ENCODE assay signal across 20 mouse cellular contexts in genomic region chr15:83382467-83382866, GRCm38 (mm10).
"Had no signal": no experiment of that assay in that cellular context is flagged by ENCODE, and none has a peak within 500 bp of the region (broad histone marks: within the 10 kb centered on the region; RNA-seq: fewer than 3 reads in every experiment).

No protein-coding gene starts in this region.

- H3K4me1 ChIP-seq: lung, embryonic 15.5 days; neural tube, embryonic 12.5 days; neural tube, embryonic 15.5 days; stomach, embryonic 15.5 days had no signal

- H3K4me3 ChIP-seq: lung, embryonic 15.5 days; neural tube, embryonic 12.5 days; neural tube, embryonic 15.5 days; stomach, embryonic 15.5 days had no signal

- H3K27me3 ChIP-seq: lung, embryonic 15.5 days; neural tube, embryonic 12.5 days; neural tube, embryonic 15.5 days; stomach, embryonic 15.5 days had no signal

- DNase-seq: kidney, adult 11 months; kidney, adult 9 months; kidney, postnatal 14 days; kidney, postnatal 4 days; layer of hippocampus, adult 9-11 months; liver, postnatal 0 days; lung, postnatal 10 days; lung, postnatal 4 days; midbrain, embryonic 14.5 days; right cerebral cortex, adult 18-20 months; right cerebral cortex, postnatal 14 days; right cerebral cortex, postnatal 4 days; spleen, adult 18-20 months; thymus, adult 2 months; thymus, postnatal 25 days had no signal

- H3K27ac ChIP-seq: liver, embryonic 14.5 days; lung, embryonic 15.5 days; neural tube, embryonic 12.5 days; neural tube, embryonic 15.5 days; stomach, embryonic 15.5 days had no signal
